Mouse (Mus musculus) cerebellum, adult 11-12 months (tissue): ENCODE data around the gene N4bp2.

Source experiments
- DNase-seq: peaks from one replicate; pipeline ENCODE4 v3.0.0; 2022

N4bp2 gene

DNA sequence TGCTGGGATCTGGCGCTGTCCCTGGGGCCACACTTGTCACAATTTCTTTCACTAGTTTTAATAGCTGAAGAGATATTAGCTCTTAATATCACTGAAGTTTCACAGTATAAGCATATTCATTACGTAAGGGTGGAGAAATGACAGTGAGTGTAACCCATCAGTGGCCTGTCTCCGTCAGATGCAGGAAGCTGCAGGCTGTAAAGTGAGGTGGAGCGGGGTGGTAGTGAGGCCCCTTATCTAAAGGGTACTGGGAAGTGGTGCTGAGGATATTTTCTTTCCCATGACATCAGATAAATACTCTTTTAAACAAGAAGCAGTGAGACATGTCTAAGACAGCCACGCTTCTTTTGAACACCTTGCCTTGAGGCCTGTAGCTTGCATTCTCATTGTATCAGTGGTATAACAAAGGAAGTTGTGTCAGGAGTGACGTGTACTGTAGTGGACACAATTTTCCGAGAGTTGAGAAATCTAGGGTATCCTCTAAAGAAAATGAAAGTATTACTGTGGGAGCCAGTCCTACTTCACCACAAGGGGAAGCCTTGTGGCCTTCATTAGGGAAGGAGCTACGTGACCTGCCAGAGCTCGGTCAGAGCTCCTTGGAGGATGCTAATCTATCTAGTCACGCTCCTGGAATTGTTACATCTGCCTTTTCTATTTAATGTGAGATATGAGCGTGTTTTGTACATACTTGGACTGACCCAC lies 68.7 kb downstream of the N4bp2 start:
- no peak for DNase-seq

DNA sequence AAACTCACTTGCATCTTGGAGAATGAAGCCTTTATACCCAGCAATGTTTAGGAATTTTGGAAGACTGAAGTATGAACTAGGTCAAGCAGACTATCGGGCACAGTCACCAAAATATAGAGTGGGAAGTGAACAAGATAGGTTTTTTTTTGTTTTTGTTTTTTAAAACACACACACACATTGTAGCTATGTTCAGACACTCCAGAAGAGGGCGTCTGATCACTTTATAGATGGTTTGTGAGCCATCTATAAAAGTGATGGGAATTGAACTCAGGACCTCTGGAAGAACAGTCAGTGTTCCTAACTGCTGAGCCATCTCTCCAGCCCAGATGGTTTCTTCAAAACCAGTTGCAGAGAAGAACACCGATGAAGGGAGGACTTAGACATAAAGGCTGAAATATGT lies 69.8 kb downstream of the N4bp2 start:
- DNase-seq, result no peak

DNA sequence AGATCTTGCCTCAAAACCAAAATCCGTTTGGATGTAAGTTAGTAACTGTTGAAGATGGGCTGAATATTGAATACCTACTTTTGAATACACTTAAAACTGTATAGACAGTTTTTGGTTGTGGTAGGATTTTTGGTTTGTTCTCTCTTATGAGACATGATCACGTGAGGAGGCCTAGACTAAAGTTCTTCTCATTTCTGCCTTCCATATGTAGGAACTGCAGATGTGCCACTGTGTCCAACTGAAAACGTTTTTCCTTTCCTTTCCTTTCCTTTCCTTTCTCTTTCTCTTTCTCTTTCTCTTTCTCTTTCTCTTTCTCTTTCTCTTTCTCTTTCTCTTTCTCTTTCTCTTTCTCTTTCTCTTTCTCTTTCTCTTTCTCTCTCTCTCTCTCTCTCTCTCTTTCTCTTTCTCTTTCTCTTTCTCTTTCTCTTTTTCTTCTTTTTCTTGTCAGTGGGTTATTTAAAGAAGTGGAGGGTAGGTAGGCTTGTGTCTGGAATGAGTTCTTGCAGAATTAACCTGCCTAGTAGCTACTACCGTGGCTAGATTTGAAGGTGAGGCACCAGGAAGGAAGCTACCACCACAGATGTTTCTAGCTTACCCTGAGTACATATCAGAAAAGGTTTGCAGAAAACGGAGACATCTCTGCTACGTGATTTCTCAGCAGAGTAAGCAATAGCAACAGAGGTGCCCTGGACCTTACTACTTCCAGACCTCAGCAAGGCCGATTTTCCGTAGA lies 70.6 kb downstream of the N4bp2 start:
- DNase-seq, result no peak

DNA sequence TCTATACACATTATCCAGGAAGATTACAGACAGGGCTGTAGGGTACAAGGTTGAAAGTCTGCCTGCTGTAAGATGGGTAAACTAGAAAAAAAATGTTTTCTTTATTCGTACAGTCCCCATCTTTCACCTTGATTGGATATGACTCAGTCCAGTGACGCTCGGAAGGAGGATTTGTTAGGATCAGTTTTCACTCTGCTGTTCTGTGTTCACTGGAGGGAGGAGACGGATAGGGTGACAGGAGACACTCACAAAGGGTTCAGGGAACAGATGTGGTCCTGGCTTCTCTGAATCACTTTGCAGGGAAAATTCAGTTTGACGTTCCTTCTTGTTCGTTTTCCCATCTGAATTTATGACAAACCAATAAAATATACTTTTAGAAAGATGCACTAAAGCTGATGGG lies 74.7 kb downstream of the N4bp2 start:
- DNase-seq, result no peak

DNA sequence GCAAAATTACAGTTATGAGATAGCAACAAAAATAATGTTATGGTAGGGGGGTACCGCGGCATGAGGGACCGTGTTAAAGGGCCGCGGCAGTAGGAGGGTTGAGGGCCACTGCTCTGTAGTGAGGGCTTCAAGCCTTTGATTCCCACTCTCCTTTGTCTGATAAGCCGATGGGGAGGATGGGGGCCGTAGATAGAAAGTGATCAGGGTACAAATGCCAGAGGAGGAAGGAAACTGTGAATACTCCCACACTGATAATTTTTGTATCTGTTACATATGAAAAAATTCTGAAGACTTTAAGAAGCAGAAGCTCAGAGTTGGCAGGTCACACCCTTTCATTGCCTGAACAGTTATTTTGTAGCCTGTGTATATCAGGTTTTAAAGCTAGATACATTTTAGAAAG lies 79.6 kb downstream of the N4bp2 start:
- DNase-seq, result no peak

DNA sequence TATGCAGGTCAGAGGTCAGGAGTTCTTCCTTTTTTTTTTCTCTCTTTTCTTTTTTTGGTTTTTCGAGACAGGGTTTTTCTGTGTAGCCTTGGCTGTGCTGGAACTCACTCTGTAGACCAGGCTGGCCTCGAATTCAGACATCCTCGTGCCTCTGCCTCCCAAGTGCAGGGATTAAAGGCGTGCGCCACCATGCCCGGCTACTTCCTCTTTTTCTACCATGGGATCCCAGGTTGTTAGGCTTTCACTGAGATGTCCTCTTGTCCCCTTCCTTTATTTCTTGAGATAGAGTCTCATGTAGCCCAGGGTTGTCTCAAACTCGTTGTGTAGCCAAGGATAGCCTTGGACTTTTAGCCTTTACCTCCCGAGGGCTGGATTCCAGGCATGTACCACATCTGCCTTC lies 83.2 kb downstream of the N4bp2 start:
- DNase-seq, result no peak

DNA sequence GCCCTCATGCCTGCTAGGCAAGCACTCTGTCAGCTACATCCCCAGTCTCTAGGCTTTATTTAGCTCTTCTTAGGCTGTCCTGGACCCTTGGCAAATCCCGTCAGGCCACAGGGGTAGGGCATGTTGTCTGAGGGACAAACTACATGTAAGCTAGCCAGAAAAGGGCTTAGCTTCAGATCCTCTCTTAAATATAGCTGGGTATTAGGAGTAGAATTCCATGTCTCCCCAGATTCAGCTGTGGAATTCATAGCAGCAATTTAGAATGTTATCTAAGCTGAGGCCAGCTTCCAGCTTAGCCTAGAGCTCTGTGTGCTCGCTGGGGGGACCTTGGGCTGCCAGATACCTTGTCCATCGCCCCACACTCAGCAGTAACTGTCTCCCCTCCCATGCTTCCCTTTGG lies 83.6 kb downstream of the N4bp2 start:
- DNase-seq, result no peak

DNA sequence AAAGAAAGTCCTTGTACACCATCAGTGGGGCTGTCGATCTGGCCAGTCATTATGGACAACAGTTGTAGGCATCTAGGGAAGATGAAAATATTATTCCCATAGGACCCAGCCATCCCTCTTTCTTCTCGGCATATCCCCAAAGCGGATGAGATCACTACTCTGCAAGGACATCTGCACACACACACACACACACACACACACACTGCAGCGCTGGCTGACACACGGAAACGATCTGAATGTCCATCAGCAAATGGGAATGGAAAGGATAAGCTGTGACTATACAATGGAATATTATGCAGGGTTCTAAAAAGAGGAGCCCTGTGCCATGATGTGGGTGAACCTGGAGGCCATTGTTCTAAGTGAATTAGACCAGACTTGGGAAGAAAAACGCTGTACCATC lies 84.3 kb downstream of the N4bp2 start:
- no peak for DNase-seq

DNA sequence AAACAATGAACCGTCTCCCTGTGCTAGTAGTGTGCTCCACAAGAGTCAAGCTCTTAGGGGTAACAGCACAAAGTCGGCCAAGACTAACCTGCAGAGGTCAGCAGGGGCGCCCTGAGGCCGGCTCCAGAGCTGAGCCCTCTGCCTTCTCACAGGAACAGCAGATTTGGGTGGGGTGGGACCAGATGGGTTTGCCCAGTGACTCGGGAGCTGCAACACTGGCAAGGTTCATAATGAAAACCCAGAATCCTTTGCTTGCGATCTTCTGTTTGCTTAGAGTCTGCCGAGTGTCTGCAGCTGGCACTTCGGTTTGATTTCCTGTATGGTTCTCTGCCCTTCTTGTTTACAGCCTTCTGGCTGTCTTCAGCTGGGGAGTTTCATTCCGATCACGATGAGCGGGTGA lies 87.4 kb downstream of the N4bp2 start:
- DNase-seq, result no peak

DNA sequence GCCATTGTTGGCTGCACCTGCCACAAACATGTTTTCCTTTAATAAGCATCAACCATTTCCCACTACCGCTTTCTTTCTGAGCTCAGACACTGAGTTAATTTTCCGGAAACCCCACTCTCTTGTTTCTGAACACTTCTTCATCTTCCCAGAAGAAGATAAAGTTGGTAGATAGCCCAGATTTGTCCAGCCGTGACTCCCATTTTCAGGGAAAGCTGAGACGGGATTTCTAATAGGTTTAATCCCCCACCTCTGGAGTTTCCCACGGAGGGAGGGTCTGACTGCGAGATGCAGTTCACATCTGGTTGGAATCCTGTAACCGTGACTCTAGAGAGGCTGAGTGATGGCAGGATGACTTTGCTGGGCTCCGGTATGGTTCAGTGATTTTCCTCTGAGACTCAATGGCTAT lies 91.5 kb downstream of the N4bp2 start:
- DNase-seq, result no peak

DNA sequence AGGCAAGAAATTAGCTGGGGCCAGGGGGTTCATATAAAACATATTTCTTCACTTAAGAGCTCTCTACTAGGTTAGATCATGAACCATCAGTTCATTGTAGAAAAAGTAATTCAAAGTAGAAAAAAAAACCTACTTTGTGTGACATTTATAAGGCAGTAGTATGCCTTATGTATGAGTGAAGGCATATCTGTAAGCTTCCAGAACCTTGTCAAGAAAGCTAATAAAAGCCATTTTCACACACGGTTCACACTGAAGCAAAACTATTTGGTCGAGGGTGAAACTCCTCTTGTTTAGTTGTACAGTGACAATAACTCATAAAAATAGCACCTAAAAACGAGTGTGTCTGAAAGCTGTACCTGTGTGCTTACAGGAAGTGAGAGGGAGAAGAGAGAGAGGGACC lies 92.2 kb downstream of the N4bp2 start:
- no peak for DNase-seq

DNA sequence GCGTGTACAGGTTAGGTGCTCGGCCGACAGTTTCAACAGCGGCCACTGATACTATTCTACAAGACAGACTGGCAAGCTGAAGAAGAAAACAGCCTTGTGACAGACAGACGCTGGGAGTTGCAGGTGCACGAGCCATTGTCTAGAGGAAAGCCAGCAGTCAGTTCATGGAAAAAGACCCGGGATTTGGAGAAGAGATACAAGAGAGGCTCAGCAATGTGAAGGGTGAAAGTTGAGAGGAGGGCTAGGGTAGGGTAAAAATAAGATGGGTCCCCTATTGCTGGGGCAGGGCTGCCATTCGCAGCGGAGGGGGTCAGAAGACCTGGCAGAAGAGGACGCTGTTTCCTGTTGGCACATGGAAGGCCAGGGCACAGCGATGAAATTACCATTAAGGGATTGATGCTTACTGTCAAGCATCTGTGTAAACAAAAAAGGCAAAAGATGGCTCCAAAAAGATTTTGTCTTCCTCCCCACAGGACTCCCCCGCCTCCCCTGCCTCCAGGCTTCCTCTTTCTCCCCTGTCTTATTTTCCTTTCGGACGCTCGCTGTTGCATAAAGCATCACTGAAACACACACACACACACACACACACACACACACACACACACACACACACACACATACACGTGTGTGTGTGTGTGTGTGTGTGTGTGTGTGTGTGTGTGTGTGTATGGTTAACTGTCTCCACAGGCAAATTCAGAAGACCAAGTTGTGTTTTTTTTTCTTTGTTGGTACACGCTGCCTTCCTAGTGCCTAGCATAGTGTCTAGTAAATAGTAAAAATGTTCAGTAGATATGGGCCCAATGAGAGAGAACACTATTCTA lies 93.5 kb downstream of the N4bp2 start:
- DNase-seq, result no peak

DNA sequence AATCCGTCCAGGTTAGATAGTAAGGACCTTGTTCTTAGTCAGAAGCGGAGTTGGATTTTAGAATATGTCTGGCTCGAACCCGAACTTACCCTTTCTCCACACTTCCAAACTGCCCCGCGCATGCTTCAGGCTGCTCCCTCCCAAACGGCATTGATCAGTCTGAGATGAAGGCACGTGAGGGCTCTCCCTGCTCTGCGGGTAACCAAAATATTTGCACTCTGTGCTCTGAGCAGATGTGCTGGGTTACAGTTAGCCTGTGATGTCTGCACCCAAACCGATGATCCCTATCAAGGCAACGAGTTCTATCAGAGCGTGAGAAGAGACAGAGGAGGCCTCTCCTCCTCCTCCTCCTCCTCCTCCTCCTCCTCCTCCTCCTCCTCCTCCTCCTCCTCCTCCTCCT lies 94.6 kb downstream of the N4bp2 start:
- no peak for DNase-seq

DNA sequence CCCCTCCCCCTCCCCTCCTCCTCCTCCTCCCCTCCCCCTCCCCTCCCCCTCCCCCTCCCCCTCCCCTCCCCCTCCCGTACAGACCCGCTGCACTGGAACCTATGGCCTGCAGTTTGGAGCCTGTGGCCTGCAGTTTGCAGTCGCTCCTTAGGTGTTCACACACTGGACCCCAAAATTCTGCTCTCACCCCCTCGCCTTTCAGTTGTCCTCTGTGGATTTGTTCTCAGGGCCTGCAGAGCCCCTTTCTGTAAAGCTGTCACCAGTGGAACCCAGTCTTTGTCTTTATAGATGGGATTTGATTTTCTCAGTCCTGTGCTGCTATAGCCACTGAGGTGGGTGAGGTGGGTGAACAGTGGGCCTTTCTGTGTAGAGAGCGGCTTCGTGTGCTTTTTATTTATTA lies 95.0 kb downstream of the N4bp2 start:
- no peak for DNase-seq

DNA sequence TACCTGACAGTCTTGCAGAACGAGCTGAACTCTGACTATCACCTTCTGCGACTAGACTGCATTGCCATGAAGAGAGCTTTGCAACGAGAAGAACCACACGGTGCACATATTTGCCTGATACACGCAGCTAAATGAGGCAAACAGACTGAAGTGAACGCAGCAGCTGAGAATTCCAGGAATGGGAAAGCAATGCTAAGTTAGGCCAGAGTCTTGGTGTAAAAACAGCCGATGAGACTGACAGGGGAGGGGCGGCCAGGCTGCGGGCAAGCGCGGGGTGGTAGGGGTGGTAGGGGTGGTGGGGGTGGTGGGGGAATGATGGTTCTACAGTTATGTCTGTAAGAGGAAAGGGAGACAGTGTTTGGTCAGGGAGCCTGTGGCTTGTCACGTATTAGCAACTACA lies 95.6 kb downstream of the N4bp2 start:
- DNase-seq, result no peak

DNA sequence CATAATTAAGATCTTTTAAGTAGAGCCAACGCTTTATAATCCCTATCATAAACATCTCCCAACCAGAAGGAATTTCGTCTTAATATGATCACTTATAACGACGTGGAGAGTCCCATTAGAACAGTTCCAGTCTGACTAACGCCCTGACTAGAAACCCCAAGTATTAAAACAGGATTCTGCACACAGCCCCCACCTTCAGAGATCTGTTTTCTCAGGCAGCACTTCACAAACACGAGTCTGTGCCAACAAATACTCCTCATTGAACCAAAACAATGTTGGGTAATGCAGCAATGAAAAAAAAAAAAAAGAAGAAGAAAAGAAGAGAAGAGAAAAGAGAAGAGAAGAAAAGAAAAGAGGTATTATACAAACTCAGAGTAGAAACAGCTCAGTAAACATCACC lies 96.1 kb downstream of the N4bp2 start:
- no peak for DNase-seq

DNA sequence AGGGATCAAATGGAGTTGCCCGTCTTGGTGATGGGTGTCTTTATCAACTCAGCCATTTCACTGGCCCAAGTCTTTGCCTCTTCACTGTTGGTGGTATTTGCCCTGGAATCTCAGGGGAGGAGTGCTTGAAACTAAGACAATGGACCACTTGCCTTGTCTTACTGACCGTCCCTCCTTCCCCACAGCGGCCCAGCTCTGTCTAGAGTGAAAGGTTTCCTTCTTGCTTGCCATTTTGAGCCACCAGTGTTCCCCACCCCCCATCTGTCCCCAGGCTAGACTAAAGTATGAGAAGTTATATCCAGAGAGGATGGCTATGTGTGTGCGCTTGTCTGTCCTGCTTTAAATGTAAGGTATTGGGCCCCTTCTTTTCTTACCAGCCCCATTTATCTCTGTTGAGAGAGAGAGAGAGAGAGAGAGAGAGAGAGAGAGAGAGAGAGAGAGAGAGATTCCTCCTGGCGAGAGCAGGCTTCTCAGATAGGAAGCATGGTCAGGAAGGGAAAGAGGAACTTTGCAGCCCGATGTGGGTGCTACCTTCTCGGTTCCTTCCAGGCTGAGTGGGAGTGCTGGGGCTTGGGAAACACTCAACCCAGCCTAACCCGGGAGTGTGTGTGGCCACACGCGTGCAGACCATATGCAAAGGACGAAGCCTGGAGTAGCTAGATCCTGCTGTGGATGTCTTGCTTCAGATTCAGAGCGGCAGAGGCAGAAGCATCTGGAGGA lies 97.1 kb downstream of the N4bp2 start:
- DNase-seq, result no peak

DNA sequence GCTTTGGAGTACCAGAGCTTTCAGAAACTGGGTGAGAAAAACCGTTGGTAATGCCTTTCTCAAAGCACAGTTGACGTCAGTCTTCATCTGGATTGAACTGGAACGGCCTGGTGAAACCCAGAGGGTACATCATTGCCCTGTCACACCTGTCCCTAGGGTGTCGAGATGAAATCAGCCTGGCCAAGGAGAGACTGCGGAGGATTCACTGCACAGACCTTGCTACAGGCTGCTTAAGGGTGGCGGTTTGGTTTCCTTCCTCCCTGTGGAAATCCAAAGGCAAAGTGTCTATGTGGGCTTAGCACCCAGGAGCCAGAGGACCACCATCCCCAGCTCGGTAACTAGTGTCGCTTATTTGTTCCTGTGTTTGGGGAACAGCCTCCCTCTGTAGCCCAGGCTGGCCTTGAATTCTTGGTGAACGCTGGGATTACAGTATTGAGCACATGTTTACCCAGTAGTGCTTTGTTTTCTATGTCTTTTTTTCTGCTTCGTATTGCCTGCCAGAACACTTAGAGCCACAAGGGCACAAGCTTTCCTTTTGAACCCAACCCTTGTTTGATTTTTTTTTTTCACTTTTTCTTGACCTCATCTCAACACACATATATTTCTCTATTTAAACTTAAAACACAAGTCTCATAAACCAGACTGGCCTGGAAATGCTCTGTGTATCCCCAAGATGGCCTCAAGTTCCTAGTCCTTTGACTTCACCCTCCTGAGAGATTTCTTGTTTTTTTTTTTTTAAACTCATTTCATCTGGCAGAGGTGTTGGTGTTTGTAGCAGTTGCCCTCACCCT lies 98.0 kb downstream of the N4bp2 start, which contains the start of gene Rhoh:
TSS of gene Rhoh (plus strand) at position 60 of the 791 bp plus-strand sequence.
- no peak for DNase-seq

DNA sequence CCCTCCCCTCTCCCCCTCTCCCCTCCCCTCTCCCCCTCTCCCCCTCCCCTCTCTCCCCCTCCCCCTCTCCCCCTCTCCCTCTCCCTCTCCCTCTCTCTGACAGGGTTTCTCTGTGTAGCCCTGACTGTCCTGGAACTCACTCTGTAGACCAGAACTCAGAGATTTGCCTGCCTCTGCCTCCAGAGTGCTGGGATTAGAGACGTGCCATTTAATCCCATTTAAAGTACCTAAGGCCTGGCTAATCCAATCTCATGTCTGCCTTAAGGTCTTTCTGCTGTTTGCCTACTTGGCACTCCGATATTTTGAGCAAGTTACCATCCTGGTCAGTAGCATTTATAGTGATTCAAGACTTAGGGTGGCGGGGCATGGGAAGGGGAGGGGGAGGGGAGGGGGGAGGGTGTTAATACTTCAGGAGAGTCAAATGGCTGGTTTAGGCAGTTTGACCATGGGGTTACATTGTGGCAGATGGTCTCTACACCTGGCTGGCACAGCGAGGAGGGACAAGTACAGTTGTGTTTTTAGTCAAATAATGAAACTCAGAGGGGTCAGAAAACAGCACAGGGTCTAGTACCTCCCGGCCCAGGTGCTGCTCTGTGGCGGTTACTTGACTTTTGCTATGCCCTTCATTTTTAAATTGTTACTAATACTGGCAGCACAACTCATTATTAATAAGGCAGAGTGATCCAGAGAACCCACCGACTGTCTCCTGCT lies 99.1 kb downstream of the N4bp2 start:
- DNase-seq, result no peak

DNA sequence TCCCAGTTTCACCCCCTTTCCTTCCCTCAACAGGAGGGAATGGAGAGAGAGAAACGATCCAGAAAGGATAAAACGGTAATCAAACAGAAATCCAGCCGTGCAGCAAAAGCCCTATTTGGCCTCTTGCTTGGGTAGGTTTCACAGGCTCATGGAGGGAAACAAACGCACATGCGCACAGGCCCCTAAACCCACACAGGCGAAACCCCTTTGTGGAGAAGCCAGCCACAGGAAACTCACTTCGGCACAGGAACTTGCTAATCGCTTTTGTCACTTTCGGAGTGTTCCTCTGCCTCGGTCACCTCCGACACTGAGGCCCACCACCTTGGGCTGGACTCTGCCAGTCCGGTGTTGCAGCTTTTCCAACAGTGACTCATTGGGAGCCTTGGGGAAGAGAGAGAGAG lies 100.0 kb downstream of the N4bp2 start:
- DNase-seq, result no peak

DNA sequence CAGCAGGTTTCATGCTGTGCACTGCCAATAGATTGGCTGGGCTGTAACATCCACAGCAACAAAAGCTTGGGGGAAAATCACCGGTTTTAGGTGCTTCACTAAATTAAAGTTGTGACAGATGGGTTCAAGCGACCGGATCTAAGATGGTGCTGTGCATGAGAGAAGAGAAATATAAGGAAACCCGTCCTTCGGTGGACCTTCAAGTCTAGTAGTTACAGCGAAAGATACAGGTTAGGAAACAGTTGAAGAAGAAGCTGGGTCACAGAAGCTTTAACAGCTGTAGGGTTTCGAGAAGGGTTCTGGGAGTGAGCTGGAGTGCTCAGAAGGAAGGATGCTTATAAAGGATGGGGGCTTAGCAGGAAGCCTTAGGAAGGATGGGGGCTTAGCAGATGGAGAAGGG lies 101.2 kb downstream of the N4bp2 start:
- no peak for DNase-seq

DNA sequence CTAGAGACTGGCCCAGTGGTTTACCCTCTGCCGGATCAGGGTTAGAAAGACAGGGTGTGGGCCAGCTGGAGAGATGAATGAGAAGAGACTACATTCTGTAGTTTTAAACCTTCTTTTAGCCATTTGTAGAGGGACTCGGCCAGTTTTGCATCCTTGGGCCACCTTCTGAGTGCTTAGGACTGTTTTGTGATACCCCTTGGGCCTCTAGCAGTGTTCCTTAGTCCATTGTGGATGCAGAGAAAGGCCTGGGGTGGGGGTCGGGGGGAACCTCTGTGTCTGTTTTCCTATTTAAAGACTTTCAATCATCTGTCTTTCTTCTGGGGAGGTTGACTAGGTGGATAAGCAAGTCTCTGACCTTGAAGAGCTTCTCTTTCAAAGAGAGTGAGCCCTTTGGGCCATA lies 101.6 kb downstream of the N4bp2 start:
- no peak for DNase-seq
